Mouse (Mus musculus) gastrocnemius, postnatal 4 days (tissue): Measurements from ENCODE around the gene Trak1. TPM values are rescaled to one million over a fixed set of nuclear protein-coding genes. Genes with fewer than 3 reads are reported as not detected.

Experiments
- DNase-seq, 2 experiments: peaks; one replicate each; pipeline ENCODE4 v3.0.0; 2021 to 2022; ENCODE audit warnings: low spot score in 2 of 2, mixed read lengths in 2 of 2
- total RNA-seq, 2 experiments: library from RNA; stranded (reverse); gene quantifications; 2 replicates each; pipeline ENCODE4 v1.2.3; 2021

The Trak1 gene
- total RNA-seq, 2 experiments from 2014 or later, result 193 to 204 TPM

GRCm38 (mm10) chr9:121389258-121389657, 92.0 kb downstream of the Trak1 start:
- no peak for DNase-seq

- DNase-seq, result no peak
These were observed 94.6 kb downstream of the Trak1 start for GRCm38 (mm10) chr9:121391898-121392297.

GRCm38 (mm10) chr9:121392427-121392826, 95.1 kb downstream of the Trak1 start:
- peak in 1 of 2 experiments; percentile 54 for DNase-seq

- no peak for DNase-seq
These were observed 95.8 kb downstream of the Trak1 start for GRCm38 (mm10) chr9:121393104-121393503.

GRCm38 (mm10) chr9:121394882-121395281, 97.6 kb downstream of the Trak1 start:
- DNase-seq, result no peak

GRCm38 (mm10) chr9:121395812-121396211, 98.5 kb downstream of the Trak1 start:
- DNase-seq, result no peak

- no peak for DNase-seq
These were observed 100.9 kb downstream of the Trak1 start for GRCm38 (mm10) chr9:121398100-121398760.

GRCm38 (mm10) chr9:121398761-121399160, 101.5 kb downstream of the Trak1 start:
- DNase-seq, result no peak

- DNase-seq, result no peak
These were observed 103.3 kb downstream of the Trak1 start for GRCm38 (mm10) chr9:121400608-121401007.

- peak in 1 of 2 experiments; percentile 50 for DNase-seq
These were observed 105.9 kb downstream of the Trak1 start for GRCm38 (mm10) chr9:121403157-121403671.

GRCm38 (mm10) chr9:121403699-121404098, 106.4 kb downstream of the Trak1 start:
- DNase-seq, result no peak

- DNase-seq, result no peak
These were observed 107.9 kb downstream of the Trak1 start for GRCm38 (mm10) chr9:121405088-121405681.

- DNase-seq, result no peak
These were observed 108.5 kb downstream of the Trak1 start for GRCm38 (mm10) chr9:121405792-121406191.

- no peak for DNase-seq
These were observed 116.9 kb downstream of the Trak1 start for GRCm38 (mm10) chr9:121414237-121414636.

- DNase-seq, result peak in 1 of 2 experiments; percentile 31
These were observed 118.4 kb downstream of the Trak1 start for GRCm38 (mm10) chr9:121415626-121416241.

- no peak for DNase-seq
These were observed 119.2 kb downstream of the Trak1 start for GRCm38 (mm10) chr9:121416460-121416859.

GRCm38 (mm10) chr9:121416872-121417637, 119.8 kb downstream of the Trak1 start:
- DNase-seq, result no peak

- no peak for DNase-seq
These were observed 121.7 kb downstream of the Trak1 start for GRCm38 (mm10) chr9:121419011-121419410.

GRCm38 (mm10) chr9:121419573-121419972, 122.3 kb downstream of the Trak1 start:
- DNase-seq, result no peak

GRCm38 (mm10) chr9:121420817-121421216, 123.5 kb downstream of the Trak1 start:
- no peak for DNase-seq

- no peak for DNase-seq
These were observed 125.1 kb downstream of the Trak1 start for GRCm38 (mm10) chr9:121422402-121422801.
